Mouse (Mus musculus): ENCODE results near the gene Tubgcp6. TPM values are rescaled to one million over a fixed set of nuclear protein-coding genes. Genes with fewer than 3 reads are reported as not detected.

Gene Tubgcp6
- total RNA-seq, 2 experiments from 2014 or later: 12.0 to 12.7 TPM

DNA sequence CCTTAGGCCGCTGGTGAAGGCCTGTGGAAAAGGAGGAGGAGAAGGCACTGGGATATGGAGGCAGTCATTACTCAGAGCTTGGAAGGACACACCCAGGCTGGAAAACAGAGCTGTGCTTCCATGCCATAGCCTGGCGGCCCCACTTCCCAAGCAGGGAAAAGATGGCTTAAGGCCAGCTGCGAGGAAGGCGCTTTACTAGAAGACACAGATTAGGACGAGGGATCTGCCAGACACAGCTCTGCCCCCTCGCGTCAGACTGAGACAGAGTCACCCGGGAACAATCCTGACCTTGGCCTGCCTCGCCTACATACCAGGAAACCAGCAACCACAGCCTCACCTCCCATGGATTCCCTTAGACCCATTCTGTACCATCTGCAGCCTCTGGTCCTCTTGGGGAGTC, 12.8 kb downstream of the Tubgcp6 start:
- DNase-seq: peak; percentile 42 to 55
- intact Hi-C loops (cut with DNase I): loop anchor here (2.0 kb wide), 1 partner anchor 175 kb away; no protein-coding TSS in a partner anchor

DNA sequence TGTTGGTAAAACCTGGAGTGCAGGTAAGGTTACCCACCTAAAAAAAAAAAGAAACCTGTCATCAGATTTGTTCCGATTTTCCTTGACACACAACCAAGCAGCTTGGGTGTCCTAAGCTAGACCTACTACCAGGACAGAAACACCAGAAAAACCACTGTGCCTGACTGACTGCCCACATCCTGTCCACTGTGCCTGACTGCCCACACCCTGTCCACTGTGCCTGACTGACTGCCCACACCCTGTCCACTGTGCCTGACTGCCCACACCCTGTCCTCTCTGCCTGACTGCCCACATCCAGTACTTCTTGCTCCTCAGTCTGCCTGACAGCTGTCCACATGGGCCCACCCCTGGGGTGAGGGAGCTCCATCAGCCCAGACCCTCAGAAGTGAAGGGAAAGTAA, 15.9 kb downstream of the Tubgcp6 start:
- intact Hi-C loops (cut with DNase I): no loop called here
- DNase-seq: no peak

DNA sequence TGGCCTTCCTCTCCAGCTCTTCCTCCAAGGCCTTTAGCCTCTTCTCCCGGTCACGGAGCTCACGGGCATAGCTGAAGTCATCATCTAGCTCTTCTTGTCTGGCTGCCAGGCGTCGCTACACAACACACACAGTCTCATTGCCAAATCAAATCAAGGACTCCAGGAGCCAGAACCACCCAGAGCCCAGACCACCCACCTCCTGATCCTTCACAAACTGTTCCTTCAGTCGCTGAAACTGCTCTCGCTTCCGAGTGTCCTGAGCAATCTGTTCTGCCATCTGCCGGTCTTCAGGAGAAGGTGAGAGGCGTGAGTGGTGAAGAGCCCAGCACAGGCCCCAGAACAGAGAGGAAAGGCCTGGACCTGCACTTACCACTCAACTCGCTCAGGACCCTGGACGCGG, 16.8 kb downstream of the Tubgcp6 start:
- intact Hi-C loops (cut with DNase I): no loop called here
- DNase-seq: no peak

DNA sequence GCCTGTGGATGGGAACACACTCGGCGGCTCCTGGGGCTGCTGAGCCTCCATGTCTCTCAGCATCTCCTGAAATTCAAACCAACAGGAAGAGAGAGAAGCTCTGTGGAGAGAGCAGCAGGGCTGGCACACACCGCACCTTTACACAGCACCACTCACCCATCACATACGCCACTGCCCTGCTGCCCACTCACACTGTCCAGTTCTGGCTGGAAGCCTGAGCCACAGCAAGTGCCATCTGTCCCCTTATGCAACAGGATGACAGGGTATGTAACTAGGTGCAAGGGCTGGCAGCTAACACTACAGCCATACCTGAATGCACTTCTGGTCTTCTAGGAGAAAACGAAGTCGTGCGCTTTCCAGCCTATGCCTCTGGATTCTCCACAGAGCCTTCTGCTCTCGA, 18.5 kb downstream of the Tubgcp6 start:
- intact Hi-C loops (cut with DNase I): no loop called here
- DNase-seq: no peak

DNA sequence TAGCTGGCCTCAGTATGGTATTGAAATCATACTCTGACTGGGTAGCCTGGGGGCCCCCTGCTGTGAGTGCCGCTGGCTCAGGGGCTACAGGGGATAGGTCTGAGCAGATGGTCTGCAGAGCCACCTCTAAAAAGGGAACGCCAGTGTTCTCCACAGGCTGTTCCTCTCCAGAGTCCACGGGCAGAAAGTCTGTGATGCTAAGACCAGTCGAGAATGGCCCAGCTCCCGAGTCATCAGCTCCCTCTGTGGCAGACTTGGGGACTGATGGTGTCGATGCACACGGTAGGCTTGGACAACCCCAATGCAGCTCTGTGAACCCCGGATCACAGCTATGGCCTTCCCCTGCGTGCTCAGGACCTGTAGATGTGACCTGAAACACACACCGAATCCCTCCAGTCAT, 19.0 kb downstream of the Tubgcp6 start:
- intact Hi-C loops (cut with DNase I): no loop called here
- no peak for DNase-seq

DNA sequence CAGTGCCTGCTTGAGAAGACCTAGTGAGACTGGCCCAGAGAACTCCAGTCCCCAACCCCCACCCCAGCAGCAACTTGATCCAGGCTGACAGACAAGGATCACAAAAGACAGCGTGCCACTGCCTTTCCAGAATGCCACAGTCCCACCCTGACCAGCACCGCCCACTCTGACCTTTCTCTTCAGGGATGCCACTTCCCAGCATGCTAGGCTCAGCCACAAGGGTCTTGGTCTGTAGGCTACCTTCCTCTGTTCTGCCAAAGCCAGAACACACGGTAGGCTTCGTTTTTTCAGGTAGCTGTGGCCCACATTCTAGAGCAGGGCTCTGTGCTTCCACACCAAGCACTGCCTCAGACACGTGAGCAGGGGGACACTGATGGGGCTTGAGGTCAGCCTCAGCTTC, 20.3 kb downstream of the Tubgcp6 start:
- intact Hi-C loops (cut with DNase I): no loop called here
- no peak for DNase-seq

DNA sequence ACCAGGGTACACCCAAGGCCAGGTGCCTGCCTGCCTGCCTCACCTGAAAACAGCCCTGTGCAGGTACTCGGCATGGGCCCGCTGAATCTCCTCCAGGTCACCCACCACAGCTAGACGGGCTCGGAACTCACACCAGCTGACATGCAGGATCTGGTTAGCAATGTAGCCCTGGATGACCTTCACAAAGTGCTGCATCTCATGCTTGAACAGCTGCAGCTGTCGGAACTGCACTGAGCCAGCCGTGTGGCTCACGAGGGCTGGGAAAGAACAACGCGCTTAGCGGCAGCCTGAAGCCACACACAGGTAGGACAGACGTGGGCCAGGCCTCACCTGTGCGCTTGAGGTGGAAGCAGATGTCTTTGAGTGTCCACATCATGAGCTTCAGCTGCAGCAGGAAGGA, 22.1 kb downstream of the Tubgcp6 start:
- no peak for DNase-seq
- intact Hi-C loops (cut with DNase I): no loop called here

DNA sequence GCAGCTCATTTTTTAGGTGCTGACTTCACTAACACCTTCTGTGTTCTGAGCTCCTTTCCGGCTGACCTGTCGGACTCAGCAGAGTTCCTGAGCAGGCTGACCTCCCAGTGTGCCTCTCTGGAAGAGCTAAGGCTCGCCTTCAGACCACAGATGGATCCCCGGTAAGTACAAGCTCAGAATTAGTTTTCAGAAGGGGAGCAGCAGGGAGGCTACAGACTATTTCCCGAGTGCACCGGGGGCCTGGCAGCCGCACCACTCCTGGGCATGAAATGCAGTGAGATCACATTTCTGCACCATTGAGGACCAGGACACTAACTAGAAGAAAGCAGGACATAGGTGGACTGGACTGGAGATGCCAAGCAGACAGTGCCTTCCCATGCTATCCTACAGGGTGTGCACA, 24.3 kb downstream of the Tubgcp6 start:
- no peak for DNase-seq
- intact Hi-C loops (cut with DNase I): no loop called here

DNA sequence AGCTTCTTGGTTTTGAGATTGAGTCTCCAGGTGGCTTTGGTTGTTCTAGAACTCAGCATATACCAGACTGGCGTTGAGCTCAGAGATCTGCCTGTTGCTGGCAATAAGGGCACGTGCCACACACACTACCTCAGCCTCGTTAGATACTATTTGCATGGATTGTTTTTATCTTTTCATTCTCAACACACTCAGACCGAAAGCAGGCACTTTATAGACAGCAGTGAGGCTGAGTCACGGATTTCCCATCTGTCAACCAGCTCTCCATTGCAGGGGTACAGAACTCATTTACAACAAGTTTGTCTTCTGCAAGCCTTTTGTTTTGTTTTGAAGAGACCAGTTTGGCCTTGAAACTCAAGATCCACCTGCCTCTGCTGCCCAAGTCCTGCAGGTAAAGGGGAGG, 25.5 kb downstream of the Tubgcp6 start:
- DNase-seq: no peak
- intact Hi-C loops (cut with DNase I): no loop called here

DNA sequence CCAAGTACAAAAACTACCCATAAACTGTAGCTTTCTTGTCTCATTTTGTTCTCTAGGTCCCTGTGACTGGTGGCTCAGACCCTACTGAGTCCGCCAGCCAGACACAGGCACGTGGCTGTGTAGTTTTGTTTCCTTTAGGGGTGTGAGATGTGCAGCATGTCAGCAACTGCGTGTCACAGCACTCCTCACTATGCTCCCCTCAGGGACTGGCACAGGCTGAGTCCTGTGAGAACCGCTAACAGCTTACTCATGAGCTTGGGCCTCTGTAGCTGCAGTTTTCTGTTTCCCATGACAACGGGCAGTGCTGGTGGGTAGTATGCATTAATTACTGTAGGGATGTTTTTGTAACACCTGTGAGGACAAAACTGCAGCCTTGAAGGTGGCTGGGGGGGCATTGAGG, 30.7 kb downstream of the Tubgcp6 start:
- intact Hi-C loops (cut with DNase I): no loop called here
- DNase-seq: no peak

DNA sequence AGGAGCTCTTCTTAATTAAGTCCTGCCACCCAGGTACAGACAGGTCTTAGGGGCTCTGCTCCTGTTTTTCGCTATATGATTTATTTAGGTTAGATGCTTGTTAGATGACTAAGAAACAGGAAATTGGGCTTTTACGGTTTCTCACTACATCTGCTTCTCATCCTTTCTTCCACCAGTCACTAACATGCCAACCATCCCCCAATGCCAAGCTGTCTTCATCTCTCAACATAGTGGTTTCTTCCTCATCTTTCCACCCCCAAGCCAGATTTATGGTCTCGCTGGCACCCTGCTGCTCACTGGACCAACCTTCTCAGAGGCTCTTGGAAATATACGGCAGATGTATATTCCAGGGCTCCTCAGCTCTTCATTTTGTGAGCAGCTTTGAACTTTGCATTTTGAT, 32.2 kb downstream of the Tubgcp6 start:
- intact Hi-C loops (cut with DNase I): no loop called here
- no peak for DNase-seq

DNA sequence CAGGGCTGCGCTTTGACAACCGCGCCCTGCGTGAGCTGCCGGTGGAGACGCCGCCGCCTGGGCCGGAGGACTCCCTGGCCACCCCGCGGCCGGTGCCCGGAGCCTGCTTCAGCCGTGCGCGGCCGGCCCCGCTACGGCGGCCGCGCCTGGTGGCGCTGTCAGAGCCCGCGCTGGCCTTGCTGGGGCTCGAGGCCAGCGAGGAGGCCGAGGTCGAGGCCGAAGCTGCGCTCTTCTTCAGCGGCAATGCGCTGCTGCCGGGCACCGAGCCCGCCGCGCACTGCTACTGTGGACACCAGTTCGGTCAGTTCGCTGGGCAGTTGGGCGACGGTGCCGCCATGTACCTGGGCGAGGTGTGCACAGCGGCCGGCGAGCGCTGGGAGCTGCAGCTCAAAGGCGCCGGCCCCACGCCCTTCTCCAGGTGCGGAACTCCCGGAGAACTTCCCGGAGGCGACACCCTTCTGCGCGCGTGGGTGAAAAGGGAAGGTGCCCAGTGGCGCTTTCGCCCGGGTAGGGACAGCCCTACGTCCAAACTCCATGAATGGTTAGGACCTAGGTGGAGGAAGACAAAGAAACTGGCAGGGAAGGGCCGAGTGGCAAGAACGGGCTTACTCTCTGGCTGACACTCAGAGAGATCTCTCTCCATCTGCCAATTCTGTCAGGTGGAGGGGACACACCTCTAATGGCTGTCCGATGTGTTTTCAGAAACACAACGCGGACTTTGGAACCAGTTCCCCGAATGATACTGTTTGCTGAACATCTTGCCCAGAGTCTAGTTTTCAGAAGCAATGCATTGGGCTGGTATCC, 33.5 kb downstream of the Tubgcp6 start:
- no peak for DNase-seq
- intact Hi-C loops (cut with DNase I): no loop called here

DNA sequence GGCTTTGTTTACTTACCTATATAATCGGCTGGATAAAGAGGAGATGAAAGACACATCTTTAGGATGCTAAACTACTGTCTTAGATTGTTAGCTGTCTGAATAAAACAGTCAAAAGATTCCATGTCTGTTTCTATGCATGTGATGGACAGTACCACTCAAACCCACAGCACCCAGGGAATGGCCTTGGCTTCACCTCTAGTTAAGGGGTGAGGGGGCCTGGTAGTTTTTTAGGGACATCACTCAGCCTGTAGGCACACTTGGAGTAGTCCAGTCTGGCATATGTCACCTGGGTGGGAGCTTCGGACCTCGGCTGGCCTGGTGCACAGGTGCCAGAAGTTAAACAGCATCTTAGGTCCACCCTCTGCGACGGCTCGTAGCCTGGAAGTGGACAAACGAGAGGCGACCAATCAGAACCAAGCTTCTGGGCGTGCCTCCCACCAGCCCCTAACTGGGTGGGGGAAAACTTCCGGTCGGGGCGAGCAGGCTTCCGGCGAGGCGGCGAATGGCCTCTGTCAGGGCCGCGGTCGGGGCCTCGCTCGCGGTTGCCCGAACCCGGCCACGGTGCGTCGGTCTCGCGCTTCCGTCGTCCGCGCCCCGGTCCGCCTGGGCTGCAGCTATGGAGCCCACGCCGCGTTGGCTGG, 34.2 kb downstream of the Tubgcp6 start, which contains the start of gene Selenoo:
Gene Selenoo (plus strand): TSS at position 478 of the 641 bp plus-strand sequence.
- peak; percentile 90 to 92 for DNase-seq
- intact Hi-C loops (cut with DNase I): no loop called here

DNA sequence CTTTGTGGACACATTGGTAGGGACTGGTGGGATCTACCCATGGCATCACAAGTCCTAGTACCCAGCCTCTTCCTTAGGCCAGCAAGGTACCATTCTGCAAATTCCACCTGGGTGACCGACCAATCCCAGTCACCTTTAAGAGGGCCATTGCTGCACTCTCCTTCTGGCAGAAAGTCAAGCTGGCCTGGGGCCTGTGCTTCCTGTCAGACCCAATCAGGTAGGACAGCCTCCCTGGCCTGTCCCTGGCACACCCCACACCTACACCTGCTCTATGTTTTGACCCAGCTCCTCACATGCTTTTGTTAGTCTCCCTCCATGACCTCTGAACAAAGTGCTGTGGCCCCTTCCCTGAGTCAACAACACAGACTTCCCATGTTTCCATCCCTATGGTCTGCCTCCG, 38.1 kb downstream of the Tubgcp6 start:
- DNase-seq: no peak
- intact Hi-C loops (cut with DNase I): no loop called here

DNA sequence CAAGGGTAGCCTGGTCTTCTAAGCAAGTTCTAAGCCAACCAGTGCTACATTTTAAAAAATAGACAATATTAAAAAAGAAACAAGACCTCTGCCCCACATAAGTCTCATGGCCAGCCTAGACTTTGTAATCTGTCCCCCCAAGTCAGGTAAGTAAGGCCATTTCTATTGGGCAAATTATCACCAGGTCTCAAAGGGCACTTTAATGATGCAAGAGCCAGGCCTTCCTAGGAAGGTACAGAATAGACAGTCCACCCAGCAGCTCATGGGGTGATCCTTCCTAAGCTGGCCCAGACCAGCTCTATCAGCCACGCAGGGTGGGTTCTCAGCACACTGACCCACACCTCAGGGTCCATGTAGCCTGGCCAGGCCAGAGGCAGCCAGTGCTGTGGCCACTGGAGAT, 39.0 kb downstream of the Tubgcp6 start:
- DNase-seq: no peak
- intact Hi-C loops (cut with DNase I): no loop called here

DNA sequence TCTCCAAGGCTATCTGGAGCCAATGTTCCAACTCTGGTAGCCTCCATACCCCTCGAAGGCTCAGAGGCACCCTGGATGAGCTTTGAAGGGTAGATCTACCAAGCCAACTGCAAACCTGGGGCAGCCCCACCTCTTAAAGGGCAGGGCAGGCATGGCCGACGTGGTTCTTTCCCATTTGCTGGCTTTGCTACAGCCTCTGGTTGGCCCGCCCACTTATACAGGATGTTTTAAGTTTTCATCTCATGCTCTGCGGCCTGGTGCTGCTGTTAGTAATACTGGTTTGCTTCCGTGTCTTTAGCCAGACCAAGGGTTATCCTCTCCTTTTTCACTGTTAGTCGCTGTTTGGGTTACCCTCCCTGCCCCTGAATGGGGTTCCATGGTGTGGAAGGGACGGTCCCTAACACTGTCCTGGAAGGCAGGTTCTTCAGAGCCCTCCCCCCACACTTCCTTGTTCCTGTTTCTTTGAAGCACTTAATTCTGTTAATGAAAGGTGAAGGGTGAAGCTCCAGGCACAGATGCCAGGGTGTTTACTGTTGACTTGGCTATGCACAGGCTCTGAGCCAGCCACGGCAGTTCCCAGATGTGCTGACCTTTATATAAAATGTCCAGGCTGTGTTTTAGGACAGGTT, 44.6 kb downstream of the Tubgcp6 start:
- intact Hi-C loops (cut with DNase I): loop anchor here (10.0 kb wide), 1 partner anchor 254 kb away; no protein-coding TSS in a partner anchor
- DNase-seq: peak in 1 of 2 experiments; percentile 39

DNA sequence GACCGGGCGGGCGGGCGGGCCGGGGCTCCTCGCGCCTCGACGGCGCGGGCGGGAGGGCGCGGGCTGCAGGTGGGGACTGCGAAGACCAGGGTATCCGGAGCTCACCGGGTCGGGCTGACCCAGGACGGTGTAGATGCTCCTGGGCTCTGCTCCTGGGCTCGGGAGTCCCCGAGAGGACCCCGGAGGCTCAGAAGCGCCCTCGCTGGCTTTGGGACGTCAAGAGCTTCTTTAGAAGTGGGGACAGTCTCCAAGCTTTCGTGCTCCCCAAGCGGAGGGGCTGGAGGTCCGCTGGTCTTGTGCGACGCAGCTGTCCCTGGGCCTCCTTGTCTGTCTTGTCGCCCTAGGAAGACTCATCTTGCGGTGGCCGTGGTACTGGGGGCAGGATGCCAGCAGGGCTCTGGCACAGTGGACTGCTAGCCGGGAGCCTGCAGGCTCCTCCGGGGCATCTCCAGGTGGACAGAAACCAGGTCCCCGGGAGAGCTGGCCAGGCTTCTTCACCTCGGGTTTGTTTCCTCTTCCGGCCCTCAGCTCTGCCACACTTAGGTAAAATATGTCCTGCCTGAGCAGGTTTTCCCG, 46.7 kb downstream of the Tubgcp6 start:
- intact Hi-C loops (cut with DNase I): loop anchor here (10.0 kb wide), 1 partner anchor 251 kb away; no protein-coding TSS in a partner anchor
- peak; percentile 60 to 61 for DNase-seq

DNA sequence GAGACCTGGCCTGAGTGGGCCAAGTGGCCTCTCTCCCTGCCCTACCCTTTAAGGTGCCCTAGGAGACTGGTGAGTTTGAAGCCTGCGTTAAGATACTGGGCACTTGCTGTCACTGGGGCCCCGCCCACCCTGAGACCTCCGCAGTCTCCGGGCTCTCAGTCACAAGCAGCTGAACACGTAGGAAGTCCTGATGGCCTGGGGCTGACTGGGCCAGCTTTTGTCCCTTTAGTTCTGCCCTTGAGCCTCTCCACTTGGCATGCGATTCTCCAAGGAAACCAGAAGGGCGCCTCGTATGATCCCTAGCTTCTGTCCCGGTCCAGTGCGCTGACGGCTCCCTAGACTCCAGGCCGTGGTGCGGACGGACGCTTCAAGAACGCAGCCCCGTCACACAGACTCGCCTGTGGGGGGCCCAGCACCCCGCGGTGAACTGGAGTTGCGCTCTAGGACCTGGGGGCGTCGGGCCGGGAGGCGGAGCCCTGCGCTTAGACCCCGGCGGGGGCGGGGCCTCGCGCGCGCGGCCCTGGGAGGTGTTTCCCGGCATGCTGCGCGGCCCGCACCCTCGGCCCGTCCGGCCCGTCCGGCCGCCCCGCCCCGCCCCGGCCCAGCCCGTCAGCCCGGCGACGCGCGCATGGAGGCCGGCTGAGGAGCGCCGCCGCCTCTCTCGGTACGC, 47.3 kb downstream of the Tubgcp6 start:
- intact Hi-C loops (cut with DNase I): loop anchor here (10.0 kb wide), 1 partner anchor 251 kb away; no protein-coding TSS in a partner anchor
- peak; percentile 91 for DNase-seq

DNA sequence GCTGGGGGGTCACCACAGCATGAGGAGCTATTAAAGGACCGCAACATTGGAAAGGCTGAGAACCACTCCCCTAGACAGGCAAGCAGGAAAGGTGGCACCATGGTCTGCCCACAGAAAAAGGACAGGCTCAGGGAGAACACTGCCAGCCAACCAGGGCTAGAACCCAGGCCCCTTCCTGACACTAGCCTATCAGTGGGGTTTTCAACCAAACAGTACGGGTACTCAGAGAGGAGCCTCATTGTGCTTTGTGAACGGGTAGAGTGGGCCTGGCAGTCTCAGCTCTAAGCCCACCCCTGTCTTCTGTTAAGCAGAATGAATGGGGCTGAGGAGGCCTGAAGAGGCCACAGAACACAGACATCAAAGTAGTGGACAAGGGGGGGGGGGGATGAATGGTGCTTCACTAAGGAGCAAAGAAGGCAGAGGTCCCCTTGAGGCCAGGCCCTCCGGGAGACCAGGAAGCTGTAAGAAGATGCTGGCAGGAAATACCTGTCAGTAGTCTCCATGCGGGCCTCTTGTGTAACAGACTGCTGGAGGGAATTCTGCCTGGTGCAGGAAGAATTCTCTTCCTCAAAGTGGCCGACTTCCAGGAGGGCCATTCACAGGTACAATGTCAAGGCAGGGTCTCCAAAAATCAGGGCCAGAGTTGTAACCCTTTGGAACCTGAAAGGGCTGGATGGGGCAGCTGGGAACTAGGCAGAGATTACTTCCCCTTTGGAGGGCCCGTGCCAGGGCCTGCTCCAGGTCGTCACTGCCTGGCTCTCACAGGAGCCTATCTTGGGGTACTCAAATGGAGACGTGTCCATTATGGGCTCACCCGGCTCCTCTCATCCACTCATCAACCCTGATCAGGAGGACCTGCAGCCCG, 48.1 kb downstream of the Tubgcp6 start, which contains the start of gene Trabd:
Gene Trabd (plus strand): TSS at position 512 of the 865 bp plus-strand sequence.
- no peak for DNase-seq

More for the DNA sequence above, 48.1 kb downstream of the Tubgcp6 start, which contains the start of gene Trabd:
- intact Hi-C loops (cut with DNase I): loop anchor here (10.0 kb wide), 1 partner anchor 250 kb away; no protein-coding TSS in a partner anchor
